Mouse (Mus musculus): ENCODE data around the gene Setd5.

Setd5 gene

GRCm38 (mm10) chr6:113193765-113194460 is 116.7 kb downstream of the Setd5 start:
- peak; percentile 80 for DNase-seq (ENCODE audit: low spot score)

DNA sequence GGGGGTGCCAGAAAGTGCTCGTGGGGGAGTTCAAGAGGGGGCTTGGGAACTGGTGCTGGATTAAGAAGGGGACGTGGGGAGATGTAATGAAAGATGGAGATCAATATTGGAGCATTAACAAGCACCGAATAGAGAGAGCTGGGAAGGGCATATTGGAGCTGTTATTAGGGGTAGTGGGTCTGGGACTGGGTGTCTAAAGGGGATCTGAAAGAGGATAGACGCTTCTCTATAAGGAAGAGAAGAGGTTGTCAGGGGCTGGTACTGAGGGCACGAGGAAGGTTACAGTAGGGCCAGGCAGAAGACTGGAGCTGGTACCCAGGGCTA is 117.3 kb downstream of the Setd5 start:
- no peak for DNase-seq (ENCODE audit: low spot score)

DNA sequence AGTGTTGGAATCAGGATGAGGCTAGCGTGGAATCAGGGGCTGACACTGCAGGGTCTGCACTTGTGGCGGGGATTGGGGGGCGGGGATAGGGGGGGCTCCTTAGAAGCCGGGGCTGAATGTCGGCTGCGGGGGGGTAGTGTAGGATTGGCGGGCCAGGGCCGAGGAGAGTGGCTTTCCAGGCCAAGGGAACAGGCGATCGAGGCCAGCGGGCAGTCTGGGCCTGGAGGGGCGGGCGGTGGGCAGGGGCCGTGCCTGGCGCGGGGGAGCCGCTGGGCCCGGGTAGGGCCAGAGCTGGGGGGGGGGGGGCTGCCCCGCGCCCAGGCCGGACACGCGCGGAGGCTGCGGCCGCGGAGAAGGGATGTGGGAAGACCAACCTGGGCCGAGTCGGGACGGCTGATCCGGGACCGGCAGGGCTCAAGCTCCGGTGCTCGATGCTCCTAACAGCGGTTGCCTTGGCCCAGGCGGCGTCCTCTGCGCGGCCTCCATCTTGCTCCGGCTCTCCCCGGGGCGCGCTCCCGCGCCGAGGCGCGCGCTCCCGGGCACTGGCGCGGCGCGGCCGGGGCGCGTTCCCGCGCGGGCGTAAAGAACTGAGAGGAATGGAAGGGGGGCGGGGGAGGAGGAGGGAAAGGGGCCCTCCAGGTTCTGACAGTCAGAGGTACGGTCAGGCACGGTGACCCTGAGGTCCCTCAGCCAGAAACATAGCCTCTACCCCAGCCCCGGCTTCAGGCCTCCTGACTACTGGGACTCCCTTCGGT is 117.9 kb downstream of the Setd5 start, which contains the start of gene Lhfpl4:
Gene Lhfpl4 (minus strand): TSS at position 544 of the 755 bp plus-strand sequence.
- peak; percentile 48 for DNase-seq (ENCODE audit: low spot score)

- peak; percentile 17 for DNase-seq (ENCODE audit: low spot score)
These were observed 118.4 kb downstream of the Setd5 start for GRCm38 (mm10) chr6:113195596-113195992.

Data from embryo, embryonic 10 days (tissue).